Mouse (Mus musculus) MEL (cell line): ENCODE measurements at regions not wholly inside any gene's neighbourhood (a gene's known extent, or its start where the extent isn't known, plus 50 kb on each side); places are given as distances from the start of the nearest gene placed in this dataset.

ENCODE experiments used
- DNase-seq: peaks from one replicate; pipeline ENCODE4 v3.0.0; 2011; ENCODE audit warnings: low read depth, low spot score
- H3K27ac ChIP-seq: 2 replicates; pipeline ENCODE4 v1.5.1; 2012; ENCODE audit warnings: low read depth, mild to moderate bottlenecking, control low read depth, low read length, moderate library complexity; ENCODE audit not compliant: control insufficient read depth
- H3K27me3 ChIP-seq, 2 experiments: fragments of 150-350 bp in 1 of 2; sonication (generic) in 1 of 2; 2 replicates each; pipeline ENCODE4 v1.6.1; 2012; ENCODE audit warnings: low read length in 2 of 2, mild to moderate bottlenecking in 2 of 2, improper control_type of control experiment in 1 of 2, moderate library complexity in 1 of 2; ENCODE audit not compliant: insufficient read depth in 2 of 2, control insufficient read depth in 1 of 2
- H3K36me3 ChIP-seq, 2 experiments: 2 replicates each; pipeline ENCODE4 v1.6.1; 2012 to 2014; ENCODE audit warnings: low read length in 2 of 2, improper control_type of control experiment in 1 of 2, inconsistent platforms in 1 of 2, mild to moderate bottlenecking in 1 of 2; ENCODE audit not compliant: insufficient read depth in 2 of 2, control insufficient read depth in 1 of 2
- H3K4me1 ChIP-seq, 2 experiments: fragments of 150-350 bp in 1 of 2; sonication (generic) in 1 of 2; 2 replicates each; pipeline ENCODE4 v1.6.1; 2012; ENCODE audit warnings: low read length in 2 of 2, improper control_type of control experiment in 1 of 2, mild to moderate bottlenecking in 1 of 2; ENCODE audit not compliant: insufficient read depth in 2 of 2, control insufficient read depth in 1 of 2
- H3K4me3 ChIP-seq, 2 experiments: fragments of 150-350 bp in 1 of 2; sonication (generic) in 1 of 2; 2 replicates each; pipeline ENCODE4 v1.5.1; 2012; ENCODE audit warnings: low read depth in 2 of 2, low read length in 2 of 2, mild to moderate bottlenecking in 2 of 2, moderate library complexity in 2 of 2, control low read depth in 1 of 2, improper control_type of control experiment in 1 of 2; ENCODE audit not compliant: control insufficient read depth in 1 of 2, insufficient read depth in 1 of 2
- H3K79me2 ChIP-seq: 2 replicates; pipeline ENCODE4 v1.6.1; 2012; ENCODE audit warnings: mild to moderate bottlenecking, low read length, moderate library complexity; ENCODE audit not compliant: control insufficient read depth, poor library complexity, insufficient read depth
- H3K9ac ChIP-seq: 2 replicates; pipeline ENCODE4 v1.6.1; 2012; ENCODE audit warnings: low read depth, mild to moderate bottlenecking, control low read depth, low read length, moderate library complexity; ENCODE audit not compliant: control insufficient read depth, poor library complexity, severe bottlenecking
- H3K9me3 ChIP-seq: fragments of 150-350 bp; sonication (generic); replicated peaks from 2 replicates; pipeline ENCODE4 v1.6.1; 2012; ENCODE audit warnings: mild to moderate bottlenecking, low read length, improper control_type of control experiment, moderate library complexity; ENCODE audit not compliant: insufficient read depth
- MAFK ChIP-seq: IDR thresholded peaks from 2 replicates; pipeline ENCODE4 v1.6.1; 2011; ENCODE audit warnings: low read depth, mild to moderate bottlenecking, low read length, improper control_type of control experiment, borderline replicate concordance
- MEF2A ChIP-seq: IDR thresholded peaks from 2 replicates; pipeline ENCODE4 v1.6.1; 2014; ENCODE audit warnings: low read depth, mild to moderate bottlenecking, inconsistent platforms, low read length, improper control_type of control experiment; ENCODE audit not compliant: poor library complexity, insufficient replicate concordance, severe bottlenecking; ENCODE audit errors: extremely low read depth
- MXI1 ChIP-seq: IDR thresholded peaks from 2 replicates; pipeline ENCODE4 v1.6.1; 2011; ENCODE audit warnings: mild to moderate bottlenecking, low read depth, low read length, improper control_type of control experiment
- TBP ChIP-seq: IDR thresholded peaks from 2 replicates; pipeline ENCODE4 v1.8.0; 2011; ENCODE audit warnings: low read depth, low read length, improper control_type of control experiment
- USF2 ChIP-seq, 2 experiments: IDR thresholded peaks; 2 replicates each; pipeline ENCODE4 v1.6.1; 2011 to 2012; ENCODE audit warnings: improper control_type of control experiment in 2 of 2, low read length in 2 of 2, borderline replicate concordance in 1 of 2, inconsistent platforms in 1 of 2, low read depth in 1 of 2, mild to moderate bottlenecking in 1 of 2; ENCODE audit not compliant: insufficient read depth in 1 of 2

DNA sequence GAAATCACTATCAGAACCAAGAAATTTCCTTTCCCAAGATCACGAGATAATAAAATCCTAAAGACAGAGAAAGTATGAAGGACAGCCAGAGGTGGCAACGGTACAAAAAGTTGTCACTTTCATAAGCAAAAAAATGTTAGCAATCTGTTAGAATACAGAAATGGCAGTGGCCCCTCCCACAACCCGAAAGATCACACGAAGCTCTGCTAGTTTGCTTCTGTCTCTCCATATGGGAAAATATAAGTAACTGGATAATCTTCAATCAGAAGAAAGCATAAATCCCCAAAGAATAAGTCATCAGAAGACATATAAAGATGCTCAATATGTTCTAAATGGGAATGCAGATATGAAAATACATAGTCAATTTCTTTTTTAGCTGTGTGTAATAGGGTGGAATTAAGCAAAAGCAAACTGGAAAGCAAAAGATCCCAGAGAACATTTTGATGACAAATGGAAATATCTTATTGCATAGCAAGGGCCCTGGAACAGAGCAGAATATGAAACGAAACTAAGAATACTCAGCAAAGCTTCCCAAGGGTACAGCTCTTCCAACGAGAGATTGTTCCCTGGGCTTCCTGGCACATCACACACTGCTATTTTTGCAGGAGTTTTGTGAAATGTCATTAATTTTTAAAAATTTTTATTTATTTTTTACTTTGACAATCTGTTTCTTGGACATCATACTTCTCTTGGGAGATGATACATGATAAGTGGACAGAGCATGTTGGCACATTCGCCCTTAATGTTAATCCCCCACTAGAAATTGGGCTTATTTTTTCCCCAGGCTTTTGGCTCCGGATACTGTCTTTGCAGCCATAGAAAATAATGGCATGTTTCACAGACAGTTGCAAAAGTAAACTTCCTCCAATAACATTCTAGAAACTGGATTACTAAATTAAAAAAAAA, 69.1 kb upstream of the Bmt2 start:
- no peaks in the 10 kb centered on the region for H3K4me1 ChIP-seq
- no peak overlapping the region for H3K9ac ChIP-seq
- no peaks in the 10 kb centered on the region for H3K79me2 ChIP-seq
- H3K36me3 ChIP-seq: no peaks in the 10 kb centered on the region
- no peak for TF ChIP-seq MAFK
- no peak for TF ChIP-seq USF2 (IDR thresholded peaks at IDR 0.05; ENCODE audit: borderline replicate concordance in 1 of 2, insufficient read depth in 1 of 2, low read depth in 1 of 2, low read length in 2 of 2)
- no peak for TF ChIP-seq TBP
- no peak for TF ChIP-seq MXI1
- TF ChIP-seq MEF2A: no peak
- H3K9me3 ChIP-seq: no peaks in the 10 kb centered on the region
- H3K27me3 ChIP-seq: no peaks in the 10 kb centered on the region
- H3K27ac ChIP-seq: no peak overlapping the region
- DNase-seq: no peak
- no peak overlapping the region for H3K4me3 ChIP-seq
